Mouse (Mus musculus) gastrocnemius, postnatal 4 days (tissue): ENCODE measurements around the gene Eloa. TPM values are rescaled to one million over a fixed set of nuclear protein-coding genes. Genes with fewer than 3 reads are reported as not detected.

Experiments
- DNase-seq, 2 experiments: peaks; one replicate each; pipeline ENCODE4 v3.0.0; 2021 to 2022; ENCODE audit warnings: low spot score in 2 of 2, mixed read lengths in 2 of 2
- total RNA-seq, 2 experiments: library from RNA; stranded (reverse); gene quantifications; 2 replicates each; pipeline ENCODE4 v1.2.3; 2021

The Eloa gene
- total RNA-seq, 2 experiments from 2014 or later, result 43.9 to 45.9 TPM

- DNase-seq, result no peak
Observed at GRCm38 (mm10) chr4:136030968-136031909, 9.7 kb upstream of the Eloa start.

- DNase-seq, result no peak
Observed at GRCm38 (mm10) chr4:136028689-136029088, 7.1 kb upstream of the Eloa start.

- no peak for DNase-seq
Observed at GRCm38 (mm10) chr4:136028132-136028564, 6.6 kb upstream of the Eloa start.

- DNase-seq, result no peak
Observed at GRCm38 (mm10) chr4:136027416-136028131, 6.0 kb upstream of the Eloa start.

GRCm38 (mm10) chr4:136025350-136025749, 3.8 kb upstream of the Eloa start:
- no peak for DNase-seq

- DNase-seq, result peak in 1 of 2 experiments; percentile 27
Observed at GRCm38 (mm10) chr4:136022924-136023323, 1.4 kb upstream of the Eloa start.

- no peak for DNase-seq
Observed at GRCm38 (mm10) chr4:136020743-136021548, 617 bp downstream of the Eloa start.

- no peak for DNase-seq
Observed at GRCm38 (mm10) chr4:136016059-136016602, 5.4 kb downstream of the Eloa start.

- DNase-seq, result no peak
Observed at GRCm38 (mm10) chr4:136010586-136010985, 11.0 kb downstream of the Eloa start.

GRCm38 (mm10) chr4:136008782-136009447, 12.6 kb downstream of the Eloa start:
- no peak for DNase-seq

- no peak for DNase-seq
Observed at GRCm38 (mm10) chr4:136006821-136007220, 14.7 kb downstream of the Eloa start.

- no peak for DNase-seq
Observed at GRCm38 (mm10) chr4:136004921-136005320, 16.6 kb downstream of the Eloa start.

GRCm38 (mm10) chr4:136004107-136004675, 17.4 kb downstream of the Eloa start:
- DNase-seq, result no peak

GRCm38 (mm10) chr4:135995118-135995517, 26.4 kb downstream of the Eloa start:
- DNase-seq, result no peak

- no peak for DNase-seq
Observed at GRCm38 (mm10) chr4:135993941-135994340, 27.6 kb downstream of the Eloa start.

- DNase-seq, result no peak
Observed at GRCm38 (mm10) chr4:135987714-135988113, 33.8 kb downstream of the Eloa start.

- peak; percentile 91 to 93 for DNase-seq
Observed at GRCm38 (mm10) chr4:135986943-135987710, 34.4 kb downstream of the Eloa start, which contains the start of gene Pithd1. Pithd1 (minus strand) TSS chr4:135987264.

GRCm38 (mm10) chr4:135986301-135986942, 35.1 kb downstream of the Eloa start:
- no peak for DNase-seq

- no peak for DNase-seq
Observed at GRCm38 (mm10) chr4:135985769-135986168, 35.8 kb downstream of the Eloa start.
